Comparison of ENCODE assay signal across 20 mouse cellular contexts in genomic region chr3:143864490-143864889, GRCm38 (mm10).
DNase-seq lines count a peak whose midpoint lies in the region; ATAC-seq and TF ChIP-seq lines count a peak whose summit lies in the region.
"Had no signal": no experiment of that assay in that cellular context is flagged by ENCODE, and none has a peak within 500 bp of the region (broad histone marks: within the 10 kb centered on the region; RNA-seq: fewer than 3 reads in every experiment).

No protein-coding gene starts in this region.

- H3K9me3 ChIP-seq in heart, embryonic 13.5 days = no peaks in the 10 kb centered on the region
- H3K9me3 ChIP-seq in limb, embryonic 12.5 days = no peaks in the 10 kb centered on the region
- H3K9me3 ChIP-seq in limb, embryonic 10.5 days (replicated peaks) = no peaks in the 10 kb centered on the region
- no peaks in the 10 kb centered on the region for H3K9me3 ChIP-seq in embryonic facial prominence, embryonic 14.5 days (ENCODE audit: control insufficient read depth, low read length)
- no peaks in the 10 kb centered on the region for H3K9me3 ChIP-seq in intestine, postnatal 0 days (ENCODE audit: control insufficient read depth)
- H3K9me3 ChIP-seq: hindbrain, embryonic 12.5 days; midbrain, embryonic 15.5 days had no signal

- H3K9ac ChIP-seq in heart, embryonic 13.5 days = no peak overlapping the region
- no peak overlapping the region for H3K9ac ChIP-seq in limb, embryonic 12.5 days (replicated peaks)
- H3K9ac ChIP-seq in embryonic facial prominence, embryonic 14.5 days (ENCODE audit: low read depth, low read length) = no peak overlapping the region
- no peak overlapping the region for H3K9ac ChIP-seq in intestine, postnatal 0 days (ENCODE audit: low read depth, low read length)
- H3K9ac ChIP-seq: hindbrain, embryonic 12.5 days; midbrain, embryonic 15.5 days had no signal

- no peak for ATAC-seq in heart, embryonic 13.5 days (ENCODE audit: extremely low read depth, insufficient number of reproducible peaks, low FRiP score, low TSS enrichment)
- ATAC-seq in limb, embryonic 12.5 days (ENCODE audit: insufficient number of reproducible peaks, insufficient read depth, low FRiP score, low TSS enrichment, low read depth) = no peak
- ATAC-seq in embryonic facial prominence, embryonic 14.5 days (ENCODE audit: low read depth) = no peak
- no peak for ATAC-seq in intestine, postnatal 0 days
- ATAC-seq: activated CD4-positive, CD25-positive, alpha-beta regulatory T cell, adult 4 months; midbrain, embryonic 15.5 days; Patski had no signal

- H3K27me3 ChIP-seq in heart, embryonic 13.5 days (replicated peaks) = no peaks in the 10 kb centered on the region
- H3K27me3 ChIP-seq in limb, embryonic 12.5 days = no peaks in the 10 kb centered on the region
- H3K27me3 ChIP-seq in limb, embryonic 10.5 days (ENCODE audit: low read depth, poor library complexity, severe bottlenecking) = no peaks in the 10 kb centered on the region
- no peaks in the 10 kb centered on the region for H3K27me3 ChIP-seq in embryonic facial prominence, embryonic 14.5 days (replicated peaks; ENCODE audit: control insufficient read depth, insufficient read depth, low read length)
- H3K27me3 ChIP-seq in intestine, postnatal 0 days (replicated peaks; ENCODE audit: control insufficient read depth, insufficient read depth, low read length) = no peaks in the 10 kb centered on the region
- H3K27me3 ChIP-seq: hindbrain, embryonic 12.5 days; midbrain, embryonic 15.5 days; Patski had no signal

- no peak overlapping the region for H3K4me3 ChIP-seq in heart, embryonic 13.5 days
- no peak overlapping the region for H3K4me3 ChIP-seq in limb, embryonic 12.5 days (replicated peaks)
- no peak overlapping the region for H3K4me3 ChIP-seq in limb, embryonic 10.5 days
- H3K4me3 ChIP-seq in embryonic facial prominence, embryonic 14.5 days (ENCODE audit: low read depth, low read length) = no peak overlapping the region
- H3K4me3 ChIP-seq in intestine, postnatal 0 days (ENCODE audit: low read depth, low read length) = peak overlapping the region; percentile 14; the same call in 1 of the 2 replicates
- H3K4me3 ChIP-seq: hindbrain, embryonic 12.5 days; midbrain, embryonic 15.5 days had no signal

- no peak overlapping the region for H3K27ac ChIP-seq in heart, embryonic 13.5 days (replicated peaks)
- no peak overlapping the region for H3K27ac ChIP-seq in limb, embryonic 12.5 days
- no peak overlapping the region for H3K27ac ChIP-seq in limb, embryonic 10.5 days
- no peak overlapping the region for H3K27ac ChIP-seq in embryonic facial prominence, embryonic 14.5 days (replicated peaks; ENCODE audit: low read depth, low read length)
- H3K27ac ChIP-seq in intestine, postnatal 0 days (ENCODE audit: low read depth, low read length) = no peak overlapping the region
- H3K27ac ChIP-seq: hindbrain, embryonic 12.5 days; midbrain, embryonic 15.5 days had no signal

- WGBS in heart, embryonic 13.5 days = 65% methylated on average over 10 of the region's 10 CpGs
- 45% methylated on average over 10 of the region's 10 CpGs for WGBS in limb, embryonic 12.5 days
- 74% methylated on average over 10 of the region's 10 CpGs for WGBS in limb, embryonic 10.5 days
- 67% methylated on average over 10 of the region's 10 CpGs for WGBS in embryonic facial prominence, embryonic 14.5 days
- WGBS in intestine, postnatal 0 days = 40% methylated on average over 10 of the region's 10 CpGs

- TF ChIP-seq CTCF in intestine, postnatal 0 days (IDR thresholded peaks at IDR 0.05; ENCODE audit: low read depth) = no peak

- no peak for DNase-seq in heart, adult 11 months
- no peak for DNase-seq in limb, embryonic 10.5 days (ENCODE audit: low spot score)
- DNase-seq in embryonic facial prominence, embryonic 14.5 days (ENCODE audit: low spot score) = peak; percentile 55
- DNase-seq in frontal cortex, postnatal 36 days (ENCODE audit: low spot score in 2 of 2) = no peak
- DNase-seq in cerebellum, adult 9-10 months = no peak
- DNase-seq: adrenal gland, postnatal 14 days; cerebellum, adult 18-20 months; gastrocnemius, postnatal 10 days; lung, adult 2 months; lung, postnatal 4 days; retina, postnatal 1 day; right cerebral cortex, postnatal 4 days; thymus, postnatal 25 days had no signal

- H3K36me3 ChIP-seq in heart, embryonic 13.5 days = no peaks in the 10 kb centered on the region
- H3K36me3 ChIP-seq in limb, embryonic 12.5 days = no peaks in the 10 kb centered on the region
- no peaks in the 10 kb centered on the region for H3K36me3 ChIP-seq in limb, embryonic 10.5 days
- no peaks in the 10 kb centered on the region for H3K36me3 ChIP-seq in embryonic facial prominence, embryonic 14.5 days (ENCODE audit: control insufficient read depth, insufficient read depth, low read length)
- no peaks in the 10 kb centered on the region for H3K36me3 ChIP-seq in intestine, postnatal 0 days (ENCODE audit: control insufficient read depth, insufficient read depth)
- H3K36me3 ChIP-seq: hindbrain, embryonic 12.5 days; midbrain, embryonic 15.5 days had no signal

- peaks cover 14% of the 10 kb centered on the region; the same call in 1 of the 2 replicates for H3K4me1 ChIP-seq in heart, embryonic 13.5 days
- H3K4me1 ChIP-seq in limb, embryonic 12.5 days (replicated peaks) = peaks cover 15% of the 10 kb centered on the region
- peaks cover 39% of the 10 kb centered on the region for H3K4me1 ChIP-seq in limb, embryonic 10.5 days
- 0 out of 2 replicates have a peak, but pooled peaks cover 5% of the 10 kb centered on the region for H3K4me1 ChIP-seq in embryonic facial prominence, embryonic 14.5 days (ENCODE audit: control insufficient read depth, insufficient read depth, low read length)
- no peaks in the 10 kb centered on the region for H3K4me1 ChIP-seq in intestine, postnatal 0 days (replicated peaks; ENCODE audit: control insufficient read depth, insufficient read depth, low read length)
- H3K4me1 ChIP-seq: midbrain, embryonic 15.5 days had no signal

- H3K4me2 ChIP-seq in heart, embryonic 13.5 days = 0 out of 2 replicates have a peak overlapping the region, but pooled peaks have one; percentile 3
- H3K4me2 ChIP-seq in limb, embryonic 12.5 days = 0 out of 2 replicates have a peak overlapping the region, but pooled peaks have one; percentile 1
- H3K4me2 ChIP-seq in embryonic facial prominence, embryonic 14.5 days (ENCODE audit: low read depth, low read length) = no peak overlapping the region; the same call in 1 of the 2 replicates
- peak overlapping the region; percentile 57 for H3K4me2 ChIP-seq in intestine, postnatal 0 days (replicated peaks; ENCODE audit: low read depth)
- H3K4me2 ChIP-seq: hindbrain, embryonic 12.5 days; midbrain, embryonic 15.5 days had no signal
